Mouse (Mus musculus): ENCODE data around the gene Ajuba. TPM values are rescaled to one million over a fixed set of nuclear protein-coding genes. Genes with fewer than 3 reads are reported as not detected.
A peak's percentile ranks its signal among the peaks of the same experiment; 100 is the strongest.

Gene Ajuba
- polyA plus RNA-seq, 1 experiment from 2014 or later, result 38.5 TPM

GRCm38 (mm10) chr14:54601601-54602000 is 24.2 kb upstream of the Ajuba start:
- H3K27me3 ChIP-seq (ENCODE audit: control insufficient read depth, insufficient read depth, low read length), result no peaks in the 10 kb centered on the region
- no peak overlapping the region for H3K27ac ChIP-seq (replicated peaks; ENCODE audit: low read depth, low read length)
- H3K4me1 ChIP-seq (ENCODE audit: control insufficient read depth, insufficient read depth, low read length), result peaks cover 3% of the 10 kb centered on the region; the same call in 1 of the 2 replicates
- H3K9me3 ChIP-seq (ENCODE audit: control insufficient read depth, low read length), result no peaks in the 10 kb centered on the region; the same call in 1 of the 2 replicates
- 79% methylated on average over 2 of the region's 2 CpGs for WGBS
- no peak overlapping the region for H3K4me3 ChIP-seq (ENCODE audit: low read depth, low read length)
- ATAC-seq (ENCODE audit: insufficient number of reproducible peaks, low FRiP score, low TSS enrichment, low read depth) (no peak), DNase-seq (ENCODE audit: low spot score) (no peak)
- H3K36me3 ChIP-seq (ENCODE audit: control insufficient read depth, insufficient read depth, low read length), result no peaks in the 10 kb centered on the region
- H3K9ac ChIP-seq (ENCODE audit: low read length), result no peak overlapping the region
- no peak overlapping the region for H3K4me2 ChIP-seq (ENCODE audit: low read depth, severe bottlenecking)

GRCm38 (mm10) chr14:54597084-54597483 is 19.7 kb upstream of the Ajuba start:
- DNase-seq (ENCODE audit: low spot score), result no peak
- Histone ChIP-seq H3K9ac (ENCODE audit: low read length) (no peak overlapping the region), H3K4me1 (ENCODE audit: control insufficient read depth, insufficient read depth, low read length) (no peaks in the 10 kb centered on the region), H3K4me2 (ENCODE audit: low read depth, severe bottlenecking) (no peak overlapping the region), H3K27ac (replicated peaks; ENCODE audit: low read depth, low read length) (no peak overlapping the region), H3K4me3 (ENCODE audit: low read depth, low read length) (no peak overlapping the region), H3K9me3 (ENCODE audit: control insufficient read depth, low read length) (no peaks in the 10 kb centered on the region; the same call in 1 of the 2 replicates), H3K27me3 (ENCODE audit: control insufficient read depth, insufficient read depth, low read length) (no peaks in the 10 kb centered on the region), H3K36me3 (ENCODE audit: control insufficient read depth, insufficient read depth, low read length) (peaks cover 2% of the 10 kb centered on the region; the same call in 1 of the 2 replicates)
- ATAC-seq (ENCODE audit: insufficient number of reproducible peaks, low FRiP score, low TSS enrichment, low read depth), result no peak
- 81% methylated on average over 7 of the region's 7 CpGs for WGBS

GRCm38 (mm10) chr14:54594631-54595414 is 17.5 kb upstream of the Ajuba start:
- DNase-seq (ENCODE audit: low spot score) (no peak), ATAC-seq (ENCODE audit: insufficient number of reproducible peaks, low FRiP score, low TSS enrichment, low read depth) (no peak)
- Histone ChIP-seq H3K27me3 (ENCODE audit: control insufficient read depth, insufficient read depth, low read length) (no peaks in the 10 kb centered on the region), H3K36me3 (ENCODE audit: control insufficient read depth, insufficient read depth, low read length) (peaks cover 2% of the 10 kb centered on the region; the same call in 1 of the 2 replicates), H3K27ac (replicated peaks; ENCODE audit: low read depth, low read length) (no peak overlapping the region), H3K9ac (ENCODE audit: low read length) (no peak overlapping the region), H3K4me1 (ENCODE audit: control insufficient read depth, insufficient read depth, low read length) (no peaks in the 10 kb centered on the region), H3K4me3 (ENCODE audit: low read depth, low read length) (no peak overlapping the region), H3K9me3 (ENCODE audit: control insufficient read depth, low read length) (no peaks in the 10 kb centered on the region; the same call in 1 of the 2 replicates), H3K4me2 (ENCODE audit: low read depth, severe bottlenecking) (no peak overlapping the region)
- 71% methylated on average over 28 of the region's 28 CpGs for WGBS

GRCm38 (mm10) chr14:54594055-54594454 is 16.7 kb upstream of the Ajuba start:
- Histone ChIP-seq H3K27ac (replicated peaks; ENCODE audit: low read depth, low read length) (no peak overlapping the region), H3K4me2 (ENCODE audit: low read depth, severe bottlenecking) (no peak overlapping the region), H3K36me3 (ENCODE audit: control insufficient read depth, insufficient read depth, low read length) (peaks cover 2% of the 10 kb centered on the region; the same call in 1 of the 2 replicates), H3K9me3 (ENCODE audit: control insufficient read depth, low read length) (no peaks in the 10 kb centered on the region; the same call in 1 of the 2 replicates), H3K27me3 (ENCODE audit: control insufficient read depth, insufficient read depth, low read length) (no peaks in the 10 kb centered on the region), H3K4me3 (ENCODE audit: low read depth, low read length) (no peak overlapping the region), H3K4me1 (ENCODE audit: control insufficient read depth, insufficient read depth, low read length) (no peaks in the 10 kb centered on the region), H3K9ac (ENCODE audit: low read length) (no peak overlapping the region)
- DNase-seq (ENCODE audit: low spot score) (no peak), ATAC-seq (ENCODE audit: insufficient number of reproducible peaks, low FRiP score, low TSS enrichment, low read depth) (no peak)
- WGBS, result 89% methylated on average over 3 of the region's 3 CpGs

GRCm38 (mm10) chr14:54592319-54592934 is 15.1 kb upstream of the Ajuba start:
- DNase-seq (ENCODE audit: low spot score) (no peak), ATAC-seq (ENCODE audit: insufficient number of reproducible peaks, low FRiP score, low TSS enrichment, low read depth) (no peak)
- no peaks in the 10 kb centered on the region for H3K27me3 ChIP-seq (ENCODE audit: control insufficient read depth, insufficient read depth, low read length)
- H3K9ac ChIP-seq (ENCODE audit: low read length), result 0 out of 2 replicates have a peak overlapping the region, but pooled peaks have one; percentile 14
- 67% methylated on average over 10 of the region's 10 CpGs for WGBS
- H3K4me2 ChIP-seq (ENCODE audit: low read depth, severe bottlenecking), result no peak overlapping the region
- H3K9me3 ChIP-seq (ENCODE audit: control insufficient read depth, low read length), result no peaks in the 10 kb centered on the region
- H3K27ac ChIP-seq (replicated peaks; ENCODE audit: low read depth, low read length), result 0 out of 2 replicates have a peak overlapping the region, but pooled peaks have one; percentile 15
- H3K4me3 ChIP-seq (ENCODE audit: low read depth, low read length), result no peak overlapping the region
- H3K4me1 ChIP-seq (ENCODE audit: control insufficient read depth, insufficient read depth, low read length), result no peaks in the 10 kb centered on the region
- H3K36me3 ChIP-seq (ENCODE audit: control insufficient read depth, insufficient read depth, low read length), result peaks cover 2% of the 10 kb centered on the region; the same call in 1 of the 2 replicates

GRCm38 (mm10) chr14:54591056-54591455 is 13.7 kb upstream of the Ajuba start:
- 89% methylated on average over 16 of the region's 16 CpGs for WGBS
- no peak overlapping the region for H3K9ac ChIP-seq (ENCODE audit: low read length)
- DNase-seq (ENCODE audit: low spot score), result no peak
- H3K36me3 ChIP-seq (ENCODE audit: control insufficient read depth, insufficient read depth, low read length), result peaks cover 2% of the 10 kb centered on the region; the same call in 1 of the 2 replicates
- H3K4me3 ChIP-seq (ENCODE audit: low read depth, low read length), result no peak overlapping the region
- no peak for ATAC-seq (ENCODE audit: insufficient number of reproducible peaks, low FRiP score, low TSS enrichment, low read depth)
- no peak overlapping the region for H3K4me2 ChIP-seq (ENCODE audit: low read depth, severe bottlenecking)
- no peak overlapping the region for H3K27ac ChIP-seq (replicated peaks; ENCODE audit: low read depth, low read length)
- H3K27me3 ChIP-seq (ENCODE audit: control insufficient read depth, insufficient read depth, low read length), result no peaks in the 10 kb centered on the region
- no peaks in the 10 kb centered on the region for H3K9me3 ChIP-seq (ENCODE audit: control insufficient read depth, low read length)
- no peaks in the 10 kb centered on the region for H3K4me1 ChIP-seq (ENCODE audit: control insufficient read depth, insufficient read depth, low read length)

- DNase-seq (ENCODE audit: low spot score) (peak; percentile 70), ATAC-seq (ENCODE audit: insufficient number of reproducible peaks, low FRiP score, low TSS enrichment, low read depth) (no peak)
- no peaks in the 10 kb centered on the region for H3K4me1 ChIP-seq (ENCODE audit: control insufficient read depth, insufficient read depth, low read length)
- no peak overlapping the region for H3K27ac ChIP-seq (replicated peaks; ENCODE audit: low read depth, low read length)
- 47% methylated on average over 7 of the region's 7 CpGs for WGBS
- H3K4me3 ChIP-seq (ENCODE audit: low read depth, low read length), result no peak overlapping the region
- no peaks in the 10 kb centered on the region for H3K36me3 ChIP-seq (ENCODE audit: control insufficient read depth, insufficient read depth, low read length)
- H3K9me3 ChIP-seq (ENCODE audit: control insufficient read depth, low read length), result no peaks in the 10 kb centered on the region
- no peak overlapping the region for H3K9ac ChIP-seq (ENCODE audit: low read length)
- H3K4me2 ChIP-seq (ENCODE audit: low read depth, severe bottlenecking), result no peak overlapping the region
- no peaks in the 10 kb centered on the region for H3K27me3 ChIP-seq (ENCODE audit: control insufficient read depth, insufficient read depth, low read length)
Measured at GRCm38 (mm10) chr14:54583681-54584338, 6.5 kb upstream of the Ajuba start.

- WGBS, result 89% methylated on average over 9 of the region's 9 CpGs
- no peak overlapping the region for H3K27ac ChIP-seq (replicated peaks; ENCODE audit: low read depth, low read length)
- H3K4me2 ChIP-seq (ENCODE audit: low read depth, severe bottlenecking), result no peak overlapping the region
- DNase-seq (ENCODE audit: low spot score) (no peak), ATAC-seq (ENCODE audit: insufficient number of reproducible peaks, low FRiP score, low TSS enrichment, low read depth) (no peak)
- H3K27me3 ChIP-seq (ENCODE audit: control insufficient read depth, insufficient read depth, low read length), result no peaks in the 10 kb centered on the region
- H3K4me1 ChIP-seq (ENCODE audit: control insufficient read depth, insufficient read depth, low read length), result no peaks in the 10 kb centered on the region
- H3K4me3 ChIP-seq (ENCODE audit: low read depth, low read length), result no peak overlapping the region
- no peak overlapping the region for H3K9ac ChIP-seq (ENCODE audit: low read length)
- no peaks in the 10 kb centered on the region for H3K9me3 ChIP-seq (ENCODE audit: control insufficient read depth, low read length)
- H3K36me3 ChIP-seq (ENCODE audit: control insufficient read depth, insufficient read depth, low read length), result no peaks in the 10 kb centered on the region
Measured at GRCm38 (mm10) chr14:54582536-54582935, 5.2 kb upstream of the Ajuba start.

All from limb, embryonic 11.5 days (tissue).